Mouse (Mus musculus): ENCODE measurements at regions not wholly inside any gene's neighbourhood (a gene's known extent, or its start where the extent isn't known, plus 50 kb on each side); places are given as distances from the start of the nearest gene placed in this dataset.
A peak's percentile ranks its signal among the peaks of the same experiment; 100 is the strongest.

DNA sequence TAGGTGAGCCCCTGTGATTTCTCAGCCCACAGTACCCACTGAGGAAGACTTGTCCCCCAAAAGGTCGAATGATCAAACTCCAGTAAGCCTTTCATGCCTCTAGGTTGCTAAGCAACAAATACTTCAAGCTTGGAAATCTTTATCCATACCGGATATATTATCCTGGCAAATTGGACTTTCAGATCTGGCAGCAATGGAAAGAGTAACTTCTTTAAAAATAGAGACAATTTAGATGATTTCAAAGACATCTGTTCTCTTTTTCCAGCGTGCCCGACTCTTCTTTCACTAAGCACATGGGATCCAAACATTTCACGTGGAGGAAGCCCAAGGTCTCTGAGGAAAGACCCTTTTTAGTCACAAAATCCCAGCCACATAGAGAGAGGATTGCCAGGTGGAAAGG lies 645.4 kb downstream of the Insc start:
- no peak for ATAC-seq (ENCODE audit: low read depth)
- Histone ChIP-seq H3K36me3 (ENCODE audit: control insufficient read depth, insufficient read depth, low read length) (no peaks in the 10 kb centered on the region), H3K4me2 (ENCODE audit: low read depth, low read length) (no peak overlapping the region), H3K9ac (ENCODE audit: low read depth, low read length) (no peak overlapping the region), H3K4me3 (ENCODE audit: low read depth, low read length) (no peak overlapping the region), H3K27me3 (replicated peaks; ENCODE audit: control insufficient read depth, insufficient read depth, low read length) (no peaks in the 10 kb centered on the region; the same call in 1 of the 2 replicates), H3K9me3 (ENCODE audit: control insufficient read depth, low read length) (no peaks in the 10 kb centered on the region), H3K4me1 (ENCODE audit: control insufficient read depth, insufficient read depth, low read length) (no peaks in the 10 kb centered on the region), H3K27ac (replicated peaks; ENCODE audit: low read depth, low read length) (no peak overlapping the region)
- WGBS = 60% methylated on average over 5 of the region's 5 CpGs
- no peak for DNase-seq (ENCODE audit: low spot score)

DNA sequence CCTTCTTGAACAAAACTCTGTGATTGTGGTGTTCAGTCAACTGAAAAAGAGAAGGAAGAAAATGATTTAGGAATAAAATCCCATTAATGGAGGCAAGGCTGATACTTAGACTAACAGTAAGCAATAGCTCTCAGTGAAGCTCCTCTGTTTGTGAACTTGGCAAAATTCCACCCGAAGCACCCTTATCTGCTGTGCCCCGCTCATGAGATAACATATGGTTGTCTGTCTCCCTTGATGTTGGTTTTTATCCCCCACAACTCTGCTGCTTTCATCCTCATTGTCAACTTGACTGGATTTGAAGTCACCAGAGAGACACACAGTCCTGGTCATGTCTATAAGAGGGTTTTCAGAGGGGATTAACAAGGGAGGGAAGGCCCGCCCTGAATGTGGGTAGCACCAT lies 646.1 kb downstream of the Sox6 start:
- DNase-seq (ENCODE audit: low spot score) (no peak), ATAC-seq (ENCODE audit: low read depth) (no peak)
- WGBS = 87% methylated on average over 3 of the region's 3 CpGs
- Histone ChIP-seq H3K4me2 (ENCODE audit: low read depth, low read length) (no peak overlapping the region), H3K27ac (replicated peaks; ENCODE audit: low read depth, low read length) (no peak overlapping the region), H3K4me3 (ENCODE audit: low read depth, low read length) (no peak overlapping the region), H3K9me3 (ENCODE audit: control insufficient read depth, low read length) (no peaks in the 10 kb centered on the region), H3K36me3 (ENCODE audit: control insufficient read depth, insufficient read depth, low read length) (no peaks in the 10 kb centered on the region), H3K9ac (ENCODE audit: low read depth, low read length) (no peak overlapping the region), H3K27me3 (replicated peaks; ENCODE audit: control insufficient read depth, insufficient read depth, low read length) (no peaks in the 10 kb centered on the region), H3K4me1 (ENCODE audit: control insufficient read depth, insufficient read depth, low read length) (no peaks in the 10 kb centered on the region)

DNA sequence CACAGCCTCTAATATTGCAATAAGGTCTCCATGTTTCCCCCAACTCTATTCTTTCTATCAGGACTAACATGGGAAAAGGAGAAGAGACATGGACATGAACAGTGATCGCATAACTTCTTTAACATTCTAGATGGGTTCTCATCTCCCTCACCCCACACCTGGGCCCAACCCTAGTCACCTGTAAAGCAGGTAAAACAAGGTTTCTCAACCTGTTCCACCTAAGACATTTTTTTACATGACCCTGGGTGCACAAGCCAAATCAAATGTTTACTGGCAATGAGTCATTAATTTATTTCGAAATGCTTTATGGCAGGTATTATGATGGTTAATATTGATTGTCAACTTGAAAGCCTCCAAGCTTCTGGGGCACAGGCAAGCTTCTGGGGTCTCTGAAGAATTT lies 640.4 kb downstream of the Sox6 start:
- H3K4me2 ChIP-seq (ENCODE audit: low read depth, low read length) = no peak overlapping the region
- no peaks in the 10 kb centered on the region for H3K4me1 ChIP-seq (ENCODE audit: control insufficient read depth, insufficient read depth, low read length)
- H3K9me3 ChIP-seq (ENCODE audit: control insufficient read depth, low read length) = no peaks in the 10 kb centered on the region
- 91% methylated on average over 2 of the region's 2 CpGs for WGBS
- H3K9ac ChIP-seq (ENCODE audit: low read depth, low read length) = no peak overlapping the region
- no peak overlapping the region for H3K4me3 ChIP-seq (ENCODE audit: low read depth, low read length)
- H3K36me3 ChIP-seq (ENCODE audit: control insufficient read depth, insufficient read depth, low read length) = no peaks in the 10 kb centered on the region
- H3K27ac ChIP-seq (replicated peaks; ENCODE audit: low read depth, low read length) = no peak overlapping the region
- ATAC-seq (ENCODE audit: low read depth) (no peak), DNase-seq (ENCODE audit: low spot score) (no peak)
- H3K27me3 ChIP-seq (replicated peaks; ENCODE audit: control insufficient read depth, insufficient read depth, low read length) = no peaks in the 10 kb centered on the region

DNA sequence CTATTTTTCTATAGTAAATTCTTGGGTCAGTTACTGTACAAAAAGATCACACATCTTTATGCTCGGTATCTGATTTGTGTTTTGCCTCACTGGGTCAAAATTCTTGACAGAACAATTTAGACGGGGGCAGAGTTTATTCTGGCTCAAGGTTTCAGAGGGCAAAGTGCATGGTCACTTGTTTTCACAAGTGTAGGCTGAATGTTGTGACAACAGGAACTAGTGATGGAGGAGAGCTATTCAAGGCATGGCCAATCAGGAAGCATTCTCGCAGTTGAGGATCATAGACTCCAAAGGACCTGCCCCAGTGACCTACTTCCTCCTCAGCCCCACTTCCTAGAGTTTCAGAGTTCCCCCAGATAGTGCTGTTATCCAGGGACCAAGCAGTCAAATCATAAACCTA lies 639.1 kb downstream of the Sox6 start:
- H3K9ac ChIP-seq (ENCODE audit: low read depth, low read length) = no peak overlapping the region
- no peak overlapping the region for H3K27ac ChIP-seq (replicated peaks; ENCODE audit: low read depth, low read length)
- ATAC-seq (ENCODE audit: low read depth) (no peak), DNase-seq (ENCODE audit: low spot score) (no peak)
- WGBS = 46% methylated on average over 3 of the region's 3 CpGs
- H3K4me2 ChIP-seq (ENCODE audit: low read depth, low read length) = no peak overlapping the region
- no peaks in the 10 kb centered on the region for H3K27me3 ChIP-seq (replicated peaks; ENCODE audit: control insufficient read depth, insufficient read depth, low read length)
- no peak overlapping the region for H3K4me3 ChIP-seq (ENCODE audit: low read depth, low read length)
- no peaks in the 10 kb centered on the region for H3K4me1 ChIP-seq (ENCODE audit: control insufficient read depth, insufficient read depth, low read length)
- H3K9me3 ChIP-seq (ENCODE audit: control insufficient read depth, low read length) = no peaks in the 10 kb centered on the region
- H3K36me3 ChIP-seq (ENCODE audit: control insufficient read depth, insufficient read depth, low read length) = no peaks in the 10 kb centered on the region

DNA sequence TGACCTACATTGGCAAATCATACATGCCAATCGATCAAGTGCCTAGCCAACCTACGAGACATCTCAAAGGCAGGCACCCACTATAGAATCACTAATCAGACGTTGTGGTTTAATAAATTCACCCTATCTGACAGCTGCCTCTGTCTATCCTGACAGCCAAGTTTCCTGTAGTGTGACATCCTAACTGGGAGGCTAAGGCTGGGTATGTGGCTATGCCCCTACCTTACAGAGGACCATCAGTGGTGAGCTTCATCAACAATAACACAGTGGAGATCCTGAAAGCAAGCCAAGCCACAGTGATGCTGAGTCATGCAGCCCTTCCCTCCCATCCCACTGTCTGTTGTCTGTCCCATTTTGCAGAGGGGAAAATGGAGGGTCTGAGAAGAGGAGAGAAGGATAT lies 630.7 kb downstream of the Sox6 start:
- H3K9me3 ChIP-seq (ENCODE audit: control insufficient read depth, low read length) = no peaks in the 10 kb centered on the region
- WGBS = 79% methylated on average over 3 of the region's 3 CpGs
- H3K27ac ChIP-seq (replicated peaks; ENCODE audit: low read depth, low read length) = no peak overlapping the region
- no peak overlapping the region for H3K4me2 ChIP-seq (ENCODE audit: low read depth, low read length)
- ATAC-seq (ENCODE audit: low read depth) (no peak), DNase-seq (ENCODE audit: low spot score) (no peak)
- H3K9ac ChIP-seq (ENCODE audit: low read depth, low read length) = no peak overlapping the region
- H3K4me3 ChIP-seq (ENCODE audit: low read depth, low read length) = no peak overlapping the region
- no peaks in the 10 kb centered on the region for H3K27me3 ChIP-seq (replicated peaks; ENCODE audit: control insufficient read depth, insufficient read depth, low read length)
- peaks cover 13% of the 10 kb centered on the region; the same call in 1 of the 2 replicates for H3K4me1 ChIP-seq (ENCODE audit: control insufficient read depth, insufficient read depth, low read length)
- no peaks in the 10 kb centered on the region for H3K36me3 ChIP-seq (ENCODE audit: control insufficient read depth, insufficient read depth, low read length)

DNA sequence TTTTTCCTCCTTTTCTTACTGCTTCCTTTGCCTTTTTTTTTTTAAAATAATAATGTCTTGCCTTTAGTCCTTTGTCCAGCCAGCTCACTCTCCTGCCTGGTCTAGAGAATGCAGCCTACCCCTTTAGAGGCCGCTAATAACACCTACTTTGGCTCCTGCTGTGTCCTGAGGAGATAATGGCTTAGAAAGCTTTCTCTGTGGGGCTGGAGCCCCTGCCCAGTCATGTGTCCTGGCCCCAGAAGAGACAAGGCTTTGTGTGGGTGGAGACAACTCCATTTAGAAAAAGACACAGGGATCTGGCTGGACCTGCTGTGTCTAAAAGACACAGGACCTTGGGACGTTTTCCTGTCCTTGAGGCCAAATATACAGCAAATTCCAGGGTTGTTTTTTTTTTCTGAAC lies 629.7 kb downstream of the Sox6 start:
- ATAC-seq (ENCODE audit: low read depth) = no peak
- Histone ChIP-seq H3K9me3 (ENCODE audit: control insufficient read depth, low read length) (no peaks in the 10 kb centered on the region), H3K4me2 (ENCODE audit: low read depth, low read length) (no peak overlapping the region), H3K27me3 (replicated peaks; ENCODE audit: control insufficient read depth, insufficient read depth, low read length) (no peaks in the 10 kb centered on the region), H3K4me1 (ENCODE audit: control insufficient read depth, insufficient read depth, low read length) (peaks cover 13% of the 10 kb centered on the region; the same call in 1 of the 2 replicates), H3K27ac (replicated peaks; ENCODE audit: low read depth, low read length) (no peak overlapping the region), H3K4me3 (ENCODE audit: low read depth, low read length) (no peak overlapping the region), H3K36me3 (ENCODE audit: control insufficient read depth, insufficient read depth, low read length) (no peaks in the 10 kb centered on the region), H3K9ac (ENCODE audit: low read depth, low read length) (no peak overlapping the region)
- 19% methylated on average over 2 of the region's 2 CpGs for WGBS
- no peak for DNase-seq (ENCODE audit: low spot score)

DNA sequence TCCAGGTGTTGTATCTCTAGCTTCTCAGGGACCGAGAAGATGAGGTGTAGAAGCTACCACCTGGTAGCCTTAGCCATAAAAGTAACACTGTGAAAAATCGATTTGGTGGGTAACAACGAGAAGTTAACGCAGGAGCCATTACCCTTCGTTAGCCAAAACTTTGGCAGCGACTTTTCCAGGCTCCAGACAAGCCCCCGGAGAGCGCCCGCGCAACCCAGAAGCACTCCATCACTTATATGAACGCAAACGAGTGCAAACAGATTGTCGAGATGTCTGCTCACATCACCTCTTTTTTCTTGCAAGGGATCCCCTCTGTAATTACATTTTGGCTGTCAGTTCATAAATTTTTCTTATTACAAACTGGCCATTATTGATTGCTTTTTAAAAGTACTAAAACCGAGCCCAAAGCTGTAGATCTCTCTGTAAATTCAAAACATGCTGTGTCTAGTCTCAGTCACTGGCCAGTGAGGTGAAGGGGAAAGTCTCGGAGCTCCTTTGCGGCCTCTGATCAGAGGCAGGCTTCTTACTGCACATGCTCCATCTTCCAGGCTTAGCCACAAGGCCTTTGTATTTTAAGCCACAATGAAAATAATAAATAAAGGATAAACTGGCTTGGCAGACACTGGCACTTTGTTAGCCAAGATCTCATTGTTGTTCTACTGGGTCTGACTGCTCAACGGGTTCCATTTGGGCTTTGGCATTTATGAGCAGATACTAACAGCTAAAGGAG lies 627.9 kb downstream of the Sox6 start:
- Histone ChIP-seq H3K4me2 (ENCODE audit: low read depth, low read length) (no peak overlapping the region), H3K9me3 (ENCODE audit: control insufficient read depth, low read length) (no peaks in the 10 kb centered on the region), H3K27me3 (replicated peaks; ENCODE audit: control insufficient read depth, insufficient read depth, low read length) (no peaks in the 10 kb centered on the region), H3K4me3 (ENCODE audit: low read depth, low read length) (no peak overlapping the region), H3K36me3 (ENCODE audit: control insufficient read depth, insufficient read depth, low read length) (no peaks in the 10 kb centered on the region), H3K4me1 (ENCODE audit: control insufficient read depth, insufficient read depth, low read length) (peaks cover 13% of the 10 kb centered on the region; the same call in 1 of the 2 replicates), H3K27ac (replicated peaks; ENCODE audit: low read depth, low read length) (peak overlapping the region; percentile 40), H3K9ac (ENCODE audit: low read depth, low read length) (no peak overlapping the region)
- ATAC-seq (ENCODE audit: low read depth) (no peak), DNase-seq (ENCODE audit: low spot score) (peak; percentile 50)
- 67% methylated on average over 17 of the region's 17 CpGs for WGBS

DNA sequence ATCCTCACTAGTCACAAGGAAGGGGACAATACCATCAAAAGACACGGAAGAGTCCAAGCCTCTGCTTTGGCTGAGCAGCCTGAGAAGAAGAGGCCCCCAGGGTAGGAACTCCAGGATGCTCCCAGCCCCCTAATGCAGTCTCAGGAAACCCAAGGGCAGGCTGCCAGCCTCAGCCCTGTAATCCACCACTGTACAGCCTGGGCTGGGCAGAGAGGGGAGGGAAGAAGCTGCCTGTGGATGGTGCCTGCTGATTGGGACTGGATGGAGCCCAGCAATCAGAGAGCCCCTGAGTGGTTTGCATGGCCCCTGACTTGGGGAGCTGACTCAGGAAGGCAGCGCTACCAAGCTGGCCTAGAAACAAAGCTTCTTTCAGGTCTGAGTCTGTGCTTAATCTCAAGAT lies 627.1 kb downstream of the Sox6 start:
- H3K36me3 ChIP-seq (ENCODE audit: control insufficient read depth, insufficient read depth, low read length) = no peaks in the 10 kb centered on the region
- no peak overlapping the region for H3K9ac ChIP-seq (ENCODE audit: low read depth, low read length)
- WGBS = 26% methylated on average over 2 of the region's 2 CpGs
- DNase-seq (ENCODE audit: low spot score) (peak; percentile 93), ATAC-seq (ENCODE audit: low read depth) (peak; percentile 93)
- H3K4me3 ChIP-seq (ENCODE audit: low read depth, low read length) = no peak overlapping the region
- no peaks in the 10 kb centered on the region for H3K9me3 ChIP-seq (ENCODE audit: control insufficient read depth, low read length)
- peaks cover 13% of the 10 kb centered on the region; the same call in 1 of the 2 replicates for H3K4me1 ChIP-seq (ENCODE audit: control insufficient read depth, insufficient read depth, low read length)
- peak overlapping the region; percentile 72 for H3K27ac ChIP-seq (replicated peaks; ENCODE audit: low read depth, low read length)
- no peaks in the 10 kb centered on the region for H3K27me3 ChIP-seq (replicated peaks; ENCODE audit: control insufficient read depth, insufficient read depth, low read length)
- H3K4me2 ChIP-seq (ENCODE audit: low read depth, low read length) = no peak overlapping the region

DNA sequence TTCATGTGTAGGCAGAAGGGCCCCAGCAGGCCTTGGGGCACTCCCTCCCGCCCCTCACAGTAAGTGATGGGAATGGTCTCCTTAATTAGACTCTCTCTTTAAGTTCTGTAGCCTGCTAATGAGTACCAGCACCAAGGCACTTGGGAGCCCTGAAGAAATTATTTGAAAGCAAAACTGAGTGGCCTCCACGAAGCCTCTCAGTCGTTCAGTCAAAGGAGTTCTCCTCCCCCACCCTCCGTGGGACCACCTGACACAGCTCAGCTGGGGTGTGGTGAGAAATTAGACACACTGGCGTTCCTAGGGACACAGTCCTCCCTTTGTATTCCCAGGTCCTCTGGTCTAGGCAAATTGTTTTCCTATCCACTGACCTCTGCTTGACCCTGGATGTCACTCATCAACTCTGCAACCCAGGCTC lies 623.4 kb downstream of the Sox6 start:
- WGBS = 21% methylated on average over 5 of the region's 5 CpGs
- peak; percentile 61 for DNase-seq (ENCODE audit: low spot score)
- ATAC-seq (ENCODE audit: low read depth) = peak; percentile 55; the same call in 1 of the 2 replicates

More for the DNA sequence above, 623.4 kb downstream of the Sox6 start:
- H3K9ac ChIP-seq (ENCODE audit: low read depth, low read length) = no peak overlapping the region
- no peak overlapping the region for H3K4me3 ChIP-seq (ENCODE audit: low read depth, low read length)
- no peak overlapping the region for H3K4me2 ChIP-seq (ENCODE audit: low read depth, low read length)
- peaks cover 13% of the 10 kb centered on the region; the same call in 1 of the 2 replicates for H3K4me1 ChIP-seq (ENCODE audit: control insufficient read depth, insufficient read depth, low read length)
- H3K36me3 ChIP-seq (ENCODE audit: control insufficient read depth, insufficient read depth, low read length) = no peaks in the 10 kb centered on the region
- H3K27ac ChIP-seq (replicated peaks; ENCODE audit: low read depth, low read length) = no peak overlapping the region
- H3K27me3 ChIP-seq (replicated peaks; ENCODE audit: control insufficient read depth, insufficient read depth, low read length) = no peaks in the 10 kb centered on the region
- no peaks in the 10 kb centered on the region for H3K9me3 ChIP-seq (ENCODE audit: control insufficient read depth, low read length)

All from embryonic facial prominence, embryonic 14.5 days (tissue).